Mouse (Mus musculus) forebrain, embryonic 10.5 days (tissue): ENCODE data around the gene Cdkn3. TPM values are rescaled to one million over a fixed set of nuclear protein-coding genes. Genes with fewer than 3 reads are reported as not detected.

Experiments used
- DNase-seq: peaks from one replicate; pipeline ENCODE4 v3.0.0-alpha.2; 2017; ENCODE audit warnings: low spot score; ENCODE audit errors: extremely low spot score
- H3K27ac ChIP-seq: fragments of 300-500 bp; sonication (generic); 2 replicates; pipeline ENCODE4 v1.5.1; 2016; ENCODE audit warnings: mild to moderate bottlenecking
- H3K27me3 ChIP-seq: fragments of 300-500 bp; sonication (generic); 2 replicates; pipeline ENCODE4 v1.6.1; 2016; ENCODE audit warnings: mild to moderate bottlenecking; ENCODE audit not compliant: poor library complexity, severe bottlenecking
- H3K36me3 ChIP-seq: fragments of 300-500 bp; sonication (generic); replicated peaks from 2 replicates; pipeline ENCODE4 v1.6.1; 2016; ENCODE audit warnings: mild to moderate bottlenecking, moderate library complexity
- H3K4me1 ChIP-seq: fragments of 300-500 bp; sonication (generic); 2 replicates; pipeline ENCODE4 v1.6.1; 2016
- H3K4me3 ChIP-seq: fragments of 300-500 bp; sonication (generic); 2 replicates; pipeline ENCODE4 v1.5.1; 2016; ENCODE audit warnings: mild to moderate bottlenecking, moderate library complexity
- H3K9me3 ChIP-seq: fragments of 300-500 bp; sonication (generic); 2 replicates; pipeline ENCODE4 v1.6.1; 2016; ENCODE audit warnings: mild to moderate bottlenecking, moderate library complexity
- WGBS: fragments of 180-500 bp; shearing (Covaris S2); methylation state at CpG from one replicate; pipeline ENCODE4 v1.1.7; 2016; 5-methylcytosine and 5-hydroxymethylcytosine counted together
- polyA plus RNA-seq: library from polyadenylated mRNA; unstranded; fragments of >200 nt; fragmentation: Nextera tagmentation; extraction: Ambion mirVana; gene quantifications from 2 replicates; pipeline ENCODE4 v1.2.1, GENCODE M21; 2016

Cdkn3 gene
- polyA plus RNA-seq, 1 experiment from 2014 or later: 53.3 TPM

DNA sequence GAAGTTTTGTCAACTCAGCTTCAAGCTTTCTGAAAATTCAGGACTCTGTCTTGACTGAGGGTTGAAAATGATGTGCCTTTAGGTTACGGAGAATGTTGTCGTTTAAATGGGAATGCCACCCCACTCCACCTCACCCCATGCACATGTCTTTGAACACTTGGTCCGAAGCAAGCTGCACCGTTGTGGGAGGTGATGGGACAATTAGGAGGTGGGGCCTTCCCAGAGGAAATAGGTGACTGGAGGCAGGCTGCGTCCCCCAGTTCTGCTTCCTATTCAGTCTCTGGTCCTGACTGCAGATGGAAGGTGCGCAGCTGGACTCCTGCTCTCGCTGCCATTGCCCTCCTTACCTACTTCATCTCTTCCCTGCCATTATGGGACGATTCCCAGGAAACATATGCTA, 4.5 kb upstream of the Cdkn3 start:
- Histone ChIP-seq H3K4me1 (peaks cover 4% of the 10 kb centered on the region), H3K9me3 (peaks cover 11% of the 10 kb centered on the region; the same call in 1 of the 2 replicates), H3K36me3 (no peaks in the 10 kb centered on the region), H3K27ac (no peak overlapping the region), H3K27me3 (no peaks in the 10 kb centered on the region), H3K4me3 (no peak overlapping the region)
- DNase-seq: no peak
- 95% methylated on average over 8 of the region's 8 CpGs for WGBS

DNA sequence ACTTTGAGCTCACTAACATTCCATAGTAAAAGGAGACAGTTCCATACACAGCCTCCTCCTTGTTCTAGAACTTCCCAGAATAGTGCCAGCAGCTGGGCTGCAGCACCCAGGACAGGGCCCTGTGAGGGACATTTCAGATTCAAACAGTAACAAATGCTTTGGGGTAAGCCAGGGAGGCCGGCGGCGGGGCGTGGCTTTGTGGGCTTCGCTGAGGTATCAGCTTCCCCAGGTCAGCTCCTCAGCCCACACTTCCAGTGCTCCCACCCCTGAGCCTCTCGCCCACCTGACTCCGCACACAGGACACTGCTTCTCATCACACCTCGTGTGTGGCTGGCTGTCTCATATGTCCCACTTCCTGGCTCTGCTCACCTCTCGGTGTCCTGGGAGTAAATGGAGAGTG, 2.6 kb upstream of the Cdkn3 start:
- no peaks in the 10 kb centered on the region for H3K27me3 ChIP-seq
- H3K27ac ChIP-seq: no peak overlapping the region
- H3K36me3 ChIP-seq: no peaks in the 10 kb centered on the region
- H3K4me3 ChIP-seq: no peak overlapping the region
- H3K4me1 ChIP-seq: peaks cover 17% of the 10 kb centered on the region
- WGBS: 71% methylated on average over 9 of the region's 9 CpGs
- H3K9me3 ChIP-seq: peaks cover 11% of the 10 kb centered on the region; the same call in 1 of the 2 replicates
- DNase-seq: no peak

DNA sequence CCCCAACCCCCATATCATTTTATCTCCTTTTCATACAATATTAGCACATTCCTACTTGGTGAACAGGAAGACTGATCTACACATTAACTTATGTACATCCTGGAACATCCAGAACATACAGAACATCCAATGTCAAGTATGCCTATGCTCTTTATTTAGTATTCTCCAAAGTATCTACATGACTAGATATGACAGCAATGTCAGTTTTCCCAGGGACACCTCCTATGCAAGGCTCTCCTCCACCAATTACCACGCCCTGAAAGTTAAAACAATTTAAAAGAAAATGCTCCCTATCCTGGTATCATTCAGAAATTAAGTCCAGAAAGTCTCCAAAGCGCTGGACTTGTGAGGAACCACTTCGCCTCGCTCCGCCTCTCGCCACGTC, 379 bp upstream of the Cdkn3 start:
- Histone ChIP-seq H3K27me3 (no peaks in the 10 kb centered on the region), H3K4me3 (peak overlapping the region; percentile 83), H3K27ac (peak overlapping the region; percentile 90; the same call in 1 of the 2 replicates), H3K36me3 (peaks cover 19% of the 10 kb centered on the region), H3K9me3 (peaks cover 11% of the 10 kb centered on the region; the same call in 1 of the 2 replicates), H3K4me1 (peaks cover 17% of the 10 kb centered on the region)
- WGBS: under 1% methylated on average over 7 of the region's 7 CpGs
- DNase-seq: no peak

GRCm38 (mm10) chr14:46761186-46761585, 845 bp downstream of the Cdkn3 start:
- peaks cover 11% of the 10 kb centered on the region; the same call in 1 of the 2 replicates for H3K9me3 ChIP-seq
- no peaks in the 10 kb centered on the region for H3K27me3 ChIP-seq
- H3K4me1 ChIP-seq: peaks cover 17% of the 10 kb centered on the region
- WGBS: 55% methylated on average over 6 of the region's 6 CpGs
- DNase-seq: no peak
- H3K4me3 ChIP-seq: peak overlapping the region; percentile 83
- H3K27ac ChIP-seq: peak overlapping the region; percentile 90
- H3K36me3 ChIP-seq: peaks cover 26% of the 10 kb centered on the region

DNA sequence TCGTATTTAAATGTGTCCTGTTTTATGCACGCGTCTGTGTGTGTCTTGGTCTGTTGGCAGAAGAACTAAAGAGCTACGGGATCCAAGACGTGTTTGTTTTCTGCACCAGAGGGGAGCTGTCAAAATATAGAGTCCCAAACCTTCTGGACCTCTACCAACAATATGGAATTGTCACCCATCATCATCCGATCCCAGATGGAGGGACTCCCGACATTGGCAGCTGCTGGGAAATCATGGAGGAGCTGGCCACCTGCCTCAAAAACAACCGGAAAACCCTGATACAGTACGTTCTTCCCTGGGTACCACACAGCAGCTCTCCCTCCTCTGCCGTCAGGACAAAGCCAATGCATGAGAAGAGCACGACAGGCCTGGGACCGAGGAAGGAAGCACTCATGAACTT, 6.8 kb downstream of the Cdkn3 start:
- no peak overlapping the region for H3K27ac ChIP-seq
- no peak for DNase-seq
- no peaks in the 10 kb centered on the region for H3K27me3 ChIP-seq
- H3K4me3 ChIP-seq: no peak overlapping the region
- no peaks in the 10 kb centered on the region for H3K4me1 ChIP-seq
- no peaks in the 10 kb centered on the region for H3K9me3 ChIP-seq
- 91% methylated on average over 12 of the region's 12 CpGs for WGBS
- peaks cover 83% of the 10 kb centered on the region for H3K36me3 ChIP-seq

GRCm38 (mm10) chr14:46770036-46770435, 9.7 kb downstream of the Cdkn3 start:
- 93% methylated on average over 6 of the region's 6 CpGs for WGBS
- Histone ChIP-seq H3K4me3 (no peak overlapping the region), H3K9me3 (no peaks in the 10 kb centered on the region), H3K27me3 (no peaks in the 10 kb centered on the region), H3K27ac (no peak overlapping the region), H3K4me1 (no peaks in the 10 kb centered on the region), H3K36me3 (peaks cover 92% of the 10 kb centered on the region)
- DNase-seq: no peak

- no peak overlapping the region for H3K4me3 ChIP-seq
- H3K9me3 ChIP-seq: peaks cover 18% of the 10 kb centered on the region
- H3K27me3 ChIP-seq: no peaks in the 10 kb centered on the region
- DNase-seq: no peak
- peaks cover 100% of the 10 kb centered on the region for H3K36me3 ChIP-seq
- WGBS: 95% methylated on average over 9 of the region's 9 CpGs
- no peaks in the 10 kb centered on the region for H3K4me1 ChIP-seq
- no peak overlapping the region for H3K27ac ChIP-seq
These were observed 18.4 kb downstream of the Cdkn3 start for GRCm38 (mm10) chr14:46778756-46779155.

DNA sequence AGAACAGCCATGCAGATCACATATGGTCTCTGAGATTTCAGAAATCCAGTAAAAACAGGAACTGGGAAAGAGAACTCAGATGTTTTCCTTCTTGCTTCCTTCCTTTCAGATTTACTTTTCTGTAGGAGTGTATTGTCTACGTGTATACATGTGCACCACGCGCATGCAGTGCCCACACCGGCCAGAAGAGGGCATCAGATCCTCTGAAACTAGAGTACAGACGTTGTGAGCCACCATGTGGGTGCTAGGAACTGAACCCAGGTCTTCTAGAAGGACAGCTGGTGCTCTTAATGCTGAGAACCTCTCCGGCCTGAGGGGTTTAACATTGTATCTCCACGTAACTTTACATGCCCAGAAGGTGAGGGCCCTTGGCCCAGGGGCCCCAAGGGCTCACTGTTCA, 18.9 kb downstream of the Cdkn3 start:
- no peak overlapping the region for H3K27ac ChIP-seq
- no peak overlapping the region for H3K4me3 ChIP-seq
- H3K9me3 ChIP-seq: peaks cover 18% of the 10 kb centered on the region
- WGBS: 89% methylated on average over 7 of the region's 7 CpGs
- no peak for DNase-seq
- peaks cover 100% of the 10 kb centered on the region for H3K36me3 ChIP-seq
- H3K27me3 ChIP-seq: no peaks in the 10 kb centered on the region
- H3K4me1 ChIP-seq: no peaks in the 10 kb centered on the region

- Histone ChIP-seq H3K4me1 (peaks cover 3% of the 10 kb centered on the region), H3K27ac (no peak overlapping the region), H3K4me3 (no peak overlapping the region), H3K9me3 (peaks cover 18% of the 10 kb centered on the region), H3K36me3 (peaks cover 94% of the 10 kb centered on the region), H3K27me3 (no peaks in the 10 kb centered on the region)
- no peak for DNase-seq
- 94% methylated on average over 7 of the region's 7 CpGs for WGBS
These were observed 20.7 kb downstream of the Cdkn3 start for GRCm38 (mm10) chr14:46781086-46781485.

- H3K36me3 ChIP-seq: peaks cover 81% of the 10 kb centered on the region
These were observed 22.0 kb downstream of the Cdkn3 start for GRCm38 (mm10) chr14:46782187-46782828.

GRCm38 (mm10) chr14:46783327-46783926, 23.1 kb downstream of the Cdkn3 start:
- no peak overlapping the region for H3K27ac ChIP-seq
- no peak for DNase-seq
- peaks cover 14% of the 10 kb centered on the region for H3K9me3 ChIP-seq
- peaks cover 16% of the 10 kb centered on the region for H3K4me1 ChIP-seq
- no peaks in the 10 kb centered on the region for H3K27me3 ChIP-seq
- 94% methylated on average over 10 of the region's 10 CpGs for WGBS
- H3K4me3 ChIP-seq: no peak overlapping the region
- H3K36me3 ChIP-seq: peaks cover 70% of the 10 kb centered on the region

More at GRCm38 (mm10) chr14:46782187-46782828, 22.0 kb downstream of the Cdkn3 start:
- no peaks in the 10 kb centered on the region for H3K27me3 ChIP-seq
- 92% methylated on average over 8 of the region's 8 CpGs for WGBS
- no peak for DNase-seq
- no peak overlapping the region for H3K27ac ChIP-seq
- H3K9me3 ChIP-seq: peaks cover 18% of the 10 kb centered on the region
- H3K4me1 ChIP-seq: peaks cover 15% of the 10 kb centered on the region
- H3K4me3 ChIP-seq: no peak overlapping the region

DNA sequence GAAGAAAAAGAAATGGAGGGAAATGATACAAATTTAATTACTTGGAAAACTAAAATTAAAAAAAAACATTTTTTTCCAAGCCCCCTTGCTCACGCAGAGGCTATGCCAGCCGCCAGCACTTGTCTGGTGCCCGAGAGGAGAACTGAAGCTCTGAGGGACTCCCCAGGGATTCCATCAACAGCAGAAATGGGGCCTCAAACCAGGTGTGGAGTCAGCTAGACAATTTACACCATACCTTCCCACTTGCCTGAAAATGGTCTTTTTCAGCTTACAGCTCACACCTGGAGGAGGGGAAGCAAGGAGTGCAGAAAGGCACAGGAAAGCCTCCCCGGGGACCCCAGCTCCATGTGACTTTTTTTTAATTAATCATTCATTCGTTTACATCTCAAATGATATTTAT, 24.9 kb downstream of the Cdkn3 start:
- DNase-seq: no peak
- H3K36me3 ChIP-seq: peaks cover 52% of the 10 kb centered on the region
- H3K4me3 ChIP-seq: no peak overlapping the region
- 94% methylated on average over 5 of the region's 5 CpGs for WGBS
- peaks cover 25% of the 10 kb centered on the region for H3K4me1 ChIP-seq
- H3K27me3 ChIP-seq: no peaks in the 10 kb centered on the region
- no peaks in the 10 kb centered on the region; the same call in 1 of the 2 replicates for H3K9me3 ChIP-seq
- no peak overlapping the region for H3K27ac ChIP-seq

- peaks cover 25% of the 10 kb centered on the region for H3K4me1 ChIP-seq
- peaks cover 30% of the 10 kb centered on the region for H3K36me3 ChIP-seq
- WGBS: under 1% methylated on average over 11 of the region's 11 CpGs
- peak overlapping the region; percentile 93 for H3K4me3 ChIP-seq
- H3K9me3 ChIP-seq: no peaks in the 10 kb centered on the region
- no peaks in the 10 kb centered on the region for H3K27me3 ChIP-seq
- no peak for DNase-seq
- peak overlapping the region; percentile 100 for H3K27ac ChIP-seq
These were observed 27.1 kb downstream of the Cdkn3 start for GRCm38 (mm10) chr14:46787454-46787786.
